Mouse (Mus musculus): ENCODE data around the gene Dnah7a. TPM values are rescaled to one million over a fixed set of nuclear protein-coding genes. Genes with fewer than 3 reads are reported as not detected.
"Not testable (repeated sequence)": the region's sequence is repeated elsewhere in the genome, so short reads cannot be mapped to it uniquely, and the experiment has no call there.

Dnah7a gene
- polyA plus RNA-seq, 1 experiment from 2014 or later, result 2.8 TPM

GRCm38 (mm10) chr1:53639865-53640794 lies 66.5 kb downstream of the Dnah7a start:
- H3K4me3 ChIP-seq (replicated peaks), result no peak overlapping the region
- H3K27ac ChIP-seq (replicated peaks), result no peak overlapping the region
- H3K36me3 ChIP-seq, result no peaks in the 10 kb centered on the region
- H3K9me3 ChIP-seq (replicated peaks), result no peaks in the 10 kb centered on the region
- no peak overlapping the region for H3K9ac ChIP-seq
- H3K4me2 ChIP-seq (replicated peaks), result no peak overlapping the region
- no peak for ATAC-seq (ENCODE audit: insufficient number of reproducible peaks, low FRiP score, low TSS enrichment, low read depth)
- H3K27me3 ChIP-seq, result no peaks in the 10 kb centered on the region
- no peaks in the 10 kb centered on the region for H3K4me1 ChIP-seq
- 53% methylated on average over 8 of the region's 8 CpGs for WGBS

DNA sequence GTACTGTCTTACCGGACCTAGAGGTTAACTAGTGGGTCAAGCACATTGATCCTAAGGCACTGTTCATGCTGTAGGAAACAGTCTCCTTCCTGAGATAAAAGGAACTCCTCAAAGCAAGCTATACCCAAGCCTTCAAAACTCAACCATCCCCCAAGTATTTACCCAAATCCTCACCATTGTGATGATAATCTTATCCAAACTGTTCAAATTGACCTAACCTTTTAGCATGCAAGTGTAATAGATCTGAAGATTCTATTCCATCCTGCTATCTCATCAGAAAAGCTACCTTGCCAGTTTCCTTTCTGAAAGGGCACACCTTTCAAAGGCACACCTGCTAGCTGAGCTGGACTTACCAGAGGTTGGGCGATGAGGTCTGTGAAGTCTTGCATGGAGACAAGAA lies 70.9 kb downstream of the Dnah7a start:
- H3K27me3 ChIP-seq; H3K27ac ChIP-seq (replicated peaks); H3K4me3 ChIP-seq (replicated peaks); H3K9ac ChIP-seq; H3K36me3 ChIP-seq; H3K4me1 ChIP-seq; H3K9me3 ChIP-seq (replicated peaks); H3K4me2 ChIP-seq (replicated peaks); ATAC-seq (ENCODE audit: insufficient number of reproducible peaks, low FRiP score, low TSS enrichment, low read depth): not testable (repeated sequence)
- WGBS, result 57% methylated on average over 2 of the region's 2 CpGs

DNA sequence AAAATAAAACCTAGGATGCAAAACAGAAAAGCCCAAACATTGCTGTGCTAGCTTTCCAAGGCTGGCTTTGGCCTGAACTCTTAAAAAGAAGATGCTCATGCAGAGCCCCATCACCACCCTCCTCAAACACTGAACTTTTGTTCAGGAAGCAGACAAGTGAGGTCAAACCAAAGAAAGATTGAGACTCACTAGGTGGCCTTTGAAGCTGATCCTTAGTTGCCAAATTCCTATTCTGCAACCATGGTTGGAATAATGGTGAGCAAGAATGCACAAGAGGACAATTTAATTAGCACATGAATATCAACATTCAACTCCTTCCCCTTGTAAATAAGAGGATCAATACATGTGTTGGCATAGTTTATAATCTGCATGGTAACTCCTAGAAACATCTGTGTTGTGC lies 74.5 kb downstream of the Dnah7a start:
- not testable (repeated sequence) for H3K4me1 ChIP-seq; H3K27me3 ChIP-seq; H3K27ac ChIP-seq (replicated peaks); H3K36me3 ChIP-seq; H3K4me3 ChIP-seq (replicated peaks); H3K9ac ChIP-seq; H3K9me3 ChIP-seq (replicated peaks); ATAC-seq (ENCODE audit: insufficient number of reproducible peaks, low FRiP score, low TSS enrichment, low read depth); H3K4me2 ChIP-seq (replicated peaks)

DNA sequence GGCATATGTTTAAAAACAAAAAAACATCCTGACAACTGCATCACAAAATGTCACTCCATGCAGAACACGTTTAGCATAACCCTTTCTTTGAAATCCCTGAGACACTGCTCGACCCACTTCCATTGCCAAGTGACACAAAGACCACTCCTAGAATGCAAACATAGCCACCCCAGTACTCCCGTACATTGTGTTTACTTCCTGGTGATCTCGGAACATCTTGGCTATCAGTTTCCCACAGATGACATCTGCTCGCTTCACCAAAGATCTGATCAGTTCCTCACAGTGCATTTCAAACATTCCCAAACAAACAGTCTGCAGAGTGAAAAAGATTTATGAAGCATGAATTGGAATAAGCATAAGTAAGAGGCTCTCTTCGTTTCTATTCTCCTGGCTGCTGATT lies 76.6 kb downstream of the Dnah7a start:
- no peaks in the 10 kb centered on the region for H3K36me3 ChIP-seq
- no peak overlapping the region for H3K4me3 ChIP-seq (replicated peaks)
- no peaks in the 10 kb centered on the region for H3K27me3 ChIP-seq
- H3K4me1 ChIP-seq, result no peaks in the 10 kb centered on the region
- no peak for ATAC-seq (ENCODE audit: insufficient number of reproducible peaks, low FRiP score, low TSS enrichment, low read depth)
- H3K9me3 ChIP-seq (replicated peaks), result no peaks in the 10 kb centered on the region
- H3K27ac ChIP-seq (replicated peaks), result no peak overlapping the region
- no peak overlapping the region for H3K9ac ChIP-seq
- 48% methylated on average over 6 of the region's 6 CpGs for WGBS
- no peak overlapping the region for H3K4me2 ChIP-seq (replicated peaks)

- Histone ChIP-seq H3K36me3 (0 out of 2 replicates have a peak, but pooled peaks cover 3% of the 10 kb centered on the region), H3K27ac (replicated peaks) (no peak overlapping the region), H3K4me1 (no peaks in the 10 kb centered on the region), H3K4me3 (replicated peaks) (no peak overlapping the region), H3K4me2 (replicated peaks) (no peak overlapping the region), H3K9ac (no peak overlapping the region), H3K27me3 (no peaks in the 10 kb centered on the region), H3K9me3 (replicated peaks) (peaks cover 6% of the 10 kb centered on the region; the same call in 1 of the 2 replicates)
- ATAC-seq (ENCODE audit: insufficient number of reproducible peaks, low FRiP score, low TSS enrichment, low read depth), result no peak
- 93% methylated on average over 16 of the region's 16 CpGs for WGBS
Observed at GRCm38 (mm10) chr1:53613486-53613885, 93.1 kb downstream of the Dnah7a start.

DNA sequence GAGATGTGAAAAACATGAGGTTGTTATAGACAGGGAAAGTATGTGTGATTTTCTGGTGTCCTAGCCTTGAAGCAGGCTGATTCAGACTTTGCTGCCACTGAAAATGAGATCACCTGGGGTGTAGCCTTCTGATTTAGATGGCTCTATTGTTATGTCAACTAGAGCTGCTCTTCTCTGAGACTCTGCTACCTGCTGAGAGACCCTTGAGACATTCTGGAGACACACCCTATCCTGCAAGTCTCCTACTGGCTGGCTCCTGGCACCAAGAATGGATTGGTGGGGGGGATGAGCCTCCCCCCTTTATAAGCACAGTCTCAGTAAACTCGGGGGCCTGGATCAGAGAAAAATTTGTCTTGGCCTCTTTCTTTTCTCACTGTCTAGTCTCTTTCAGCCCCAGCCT lies 125.3 kb downstream of the Dnah7a start:
- not testable (repeated sequence) for H3K4me3 ChIP-seq (replicated peaks); H3K27me3 ChIP-seq; H3K4me2 ChIP-seq (replicated peaks); H3K36me3 ChIP-seq; H3K9me3 ChIP-seq (replicated peaks); H3K9ac ChIP-seq; H3K27ac ChIP-seq (replicated peaks); H3K4me1 ChIP-seq; ATAC-seq (ENCODE audit: insufficient number of reproducible peaks, low FRiP score, low TSS enrichment, low read depth)
- WGBS, result 23% methylated on average over 1 of the region's 1 CpGs

GRCm38 (mm10) chr1:53557918-53558317 lies 148.7 kb downstream of the Dnah7a start:
- 87% methylated on average over 3 of the region's 3 CpGs for WGBS
- not testable (repeated sequence) for H3K4me2 ChIP-seq (replicated peaks); H3K27ac ChIP-seq (replicated peaks); H3K27me3 ChIP-seq; ATAC-seq (ENCODE audit: insufficient number of reproducible peaks, low FRiP score, low TSS enrichment, low read depth); H3K36me3 ChIP-seq; H3K4me1 ChIP-seq; H3K4me3 ChIP-seq (replicated peaks); H3K9ac ChIP-seq; H3K9me3 ChIP-seq (replicated peaks)

DNA sequence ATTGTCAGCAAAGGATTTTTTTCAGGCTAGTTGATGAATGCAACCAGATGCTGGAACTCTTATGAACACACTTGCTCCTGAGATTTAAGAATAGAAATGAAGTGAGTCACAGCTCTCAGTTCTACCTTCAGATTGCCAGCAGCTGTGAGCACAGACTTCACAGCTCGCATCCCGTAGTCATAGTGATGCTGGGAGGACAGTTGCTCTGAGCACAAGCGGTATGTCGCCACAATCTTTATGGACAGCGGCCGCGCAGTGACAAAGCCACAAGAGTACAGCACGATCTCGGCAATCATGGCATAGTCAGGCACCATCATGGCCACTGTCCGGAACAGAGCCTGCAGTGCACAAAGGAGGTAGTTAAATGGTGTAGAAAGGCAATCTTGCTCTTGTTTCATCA lies 159.6 kb downstream of the Dnah7a start:
- H3K4me1 ChIP-seq, result not testable (repeated sequence)

DNA sequence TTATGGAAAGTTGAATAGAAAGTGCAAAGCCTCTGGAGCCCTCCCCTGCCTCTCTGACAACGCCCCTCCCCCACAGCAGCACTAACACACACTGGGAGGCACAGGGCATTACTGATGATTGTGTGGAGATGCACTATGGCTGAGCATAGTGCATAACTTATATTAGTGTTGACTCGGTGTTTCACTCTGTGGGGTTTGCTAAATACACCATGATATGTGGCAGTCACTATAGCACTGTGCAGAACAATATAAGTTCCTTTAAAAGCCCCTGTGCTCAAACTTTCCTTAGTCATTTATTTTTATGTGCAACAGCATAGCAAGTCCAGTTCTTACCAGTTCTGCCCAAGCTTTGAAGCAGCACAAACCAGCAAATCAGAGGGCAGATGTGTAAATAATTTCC lies 168.2 kb downstream of the Dnah7a start:
- not testable (repeated sequence) for H3K36me3 ChIP-seq; H3K27me3 ChIP-seq; H3K4me3 ChIP-seq (replicated peaks); H3K4me2 ChIP-seq (replicated peaks); ATAC-seq (ENCODE audit: insufficient number of reproducible peaks, low FRiP score, low TSS enrichment, low read depth); H3K9ac ChIP-seq; H3K4me1 ChIP-seq; H3K9me3 ChIP-seq (replicated peaks); H3K27ac ChIP-seq (replicated peaks)
- 63% methylated on average over 2 of the region's 2 CpGs for WGBS

More for the DNA sequence above, 159.6 kb downstream of the Dnah7a start:
- H3K9me3 ChIP-seq (replicated peaks); H3K4me2 ChIP-seq (replicated peaks); ATAC-seq (ENCODE audit: insufficient number of reproducible peaks, low FRiP score, low TSS enrichment, low read depth); H3K9ac ChIP-seq; H3K27me3 ChIP-seq; H3K36me3 ChIP-seq; H3K27ac ChIP-seq (replicated peaks); H3K4me3 ChIP-seq (replicated peaks): not testable (repeated sequence)
- 94% methylated on average over 10 of the region's 10 CpGs for WGBS

DNA sequence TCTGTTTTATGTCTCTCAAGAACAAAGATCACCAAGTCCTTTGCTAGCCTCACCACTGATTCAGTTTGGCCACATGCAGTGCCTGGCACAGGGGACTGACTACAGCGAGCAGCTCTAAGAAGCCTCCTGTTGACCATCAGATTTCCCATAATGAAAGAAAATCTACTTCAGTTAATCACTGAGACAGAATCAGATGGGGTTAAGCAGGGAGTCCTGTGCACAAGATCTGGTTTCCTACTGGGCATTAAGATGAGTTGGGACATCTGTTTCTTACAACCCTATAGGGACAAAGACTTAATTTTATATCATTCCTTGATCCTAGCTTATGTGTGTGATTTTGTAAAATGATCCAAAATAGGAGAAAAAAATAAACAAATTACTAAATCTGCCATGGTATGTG lies 171.8 kb downstream of the Dnah7a start:
- not testable (repeated sequence) for H3K36me3 ChIP-seq

DNA sequence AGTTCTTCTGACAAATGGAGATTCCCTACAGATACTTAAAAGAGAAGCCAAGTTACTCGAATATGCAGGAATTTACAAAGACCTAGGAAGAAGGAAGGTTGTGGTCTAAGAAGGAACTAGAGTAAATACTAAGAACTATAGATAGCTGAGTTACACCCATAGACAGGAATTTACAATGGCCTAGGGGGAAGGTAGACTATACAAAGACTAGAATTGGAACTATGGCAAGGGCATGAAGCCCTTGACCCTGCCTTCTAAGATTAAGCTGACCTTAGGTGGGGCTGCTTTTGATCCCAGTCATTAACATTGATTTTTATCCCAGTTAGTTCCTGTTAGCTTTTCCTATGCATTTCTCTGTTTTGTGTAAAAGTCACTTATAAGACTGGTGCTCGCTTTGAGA lies 180.6 kb downstream of the Dnah7a start:
- ATAC-seq (ENCODE audit: insufficient number of reproducible peaks, low FRiP score, low TSS enrichment, low read depth); H3K9me3 ChIP-seq (replicated peaks); H3K4me3 ChIP-seq (replicated peaks); H3K27me3 ChIP-seq; H3K27ac ChIP-seq (replicated peaks); H3K9ac ChIP-seq; H3K4me2 ChIP-seq (replicated peaks); H3K4me1 ChIP-seq; H3K36me3 ChIP-seq: not testable (repeated sequence)
- WGBS, result 66% methylated on average over 2 of the region's 2 CpGs

More for the DNA sequence above, 171.8 kb downstream of the Dnah7a start:
- not testable (repeated sequence) for H3K27me3 ChIP-seq; H3K4me2 ChIP-seq (replicated peaks); H3K4me1 ChIP-seq; H3K27ac ChIP-seq (replicated peaks); H3K4me3 ChIP-seq (replicated peaks); ATAC-seq (ENCODE audit: insufficient number of reproducible peaks, low FRiP score, low TSS enrichment, low read depth); H3K9me3 ChIP-seq (replicated peaks); H3K9ac ChIP-seq
- 52% methylated on average over 1 of the region's 1 CpGs for WGBS

- H3K4me3 ChIP-seq (replicated peaks), result no peak overlapping the region
- no peaks in the 10 kb centered on the region for H3K9me3 ChIP-seq (replicated peaks)
- no peak overlapping the region for H3K9ac ChIP-seq
- 70% methylated on average over 4 of the region's 4 CpGs for WGBS
- H3K27me3 ChIP-seq, result no peaks in the 10 kb centered on the region
- no peaks in the 10 kb centered on the region for H3K4me1 ChIP-seq
- H3K36me3 ChIP-seq, result no peaks in the 10 kb centered on the region
- no peak for ATAC-seq (ENCODE audit: insufficient number of reproducible peaks, low FRiP score, low TSS enrichment, low read depth)
- H3K4me2 ChIP-seq (replicated peaks), result no peak overlapping the region
- no peak overlapping the region for H3K27ac ChIP-seq (replicated peaks)
Observed at GRCm38 (mm10) chr1:53473699-53474098, 232.9 kb downstream of the Dnah7a start.

All from embryonic facial prominence, embryonic 15.5 days (tissue).